Comparison of ENCODE assay signal across 13 mouse cellular contexts in the genomic region with DNA sequence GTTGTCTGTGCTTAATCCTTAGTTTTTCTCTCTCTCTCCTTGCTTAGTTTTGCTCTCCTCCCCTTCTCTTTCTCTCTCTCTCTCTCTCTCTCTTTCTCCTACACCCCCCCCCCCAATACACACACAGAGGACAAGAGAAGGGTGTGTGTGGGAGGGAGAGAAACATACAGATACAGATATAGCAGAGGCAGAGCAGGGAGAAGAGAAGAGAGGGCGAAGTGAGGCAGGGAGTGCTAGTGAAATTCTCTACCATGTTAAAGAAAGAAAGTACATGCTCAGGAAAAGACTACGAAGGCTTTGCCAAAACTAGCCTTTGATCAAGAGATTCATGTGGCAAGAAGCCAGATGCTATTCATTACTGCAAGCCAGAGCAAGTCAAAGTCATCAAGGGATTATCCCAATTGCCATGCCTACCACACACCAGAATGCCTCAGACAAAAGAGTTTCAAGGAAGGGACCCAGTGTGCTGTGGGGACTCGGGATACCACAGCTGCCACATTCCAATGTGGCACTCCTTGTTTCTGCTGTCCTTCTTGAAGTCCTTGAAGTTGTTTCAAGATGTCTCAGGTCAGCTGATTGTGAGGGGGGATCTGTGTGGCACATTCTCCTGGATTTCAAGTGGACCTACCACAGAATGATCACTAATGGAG. TPM values are rescaled to one million over a fixed set of nuclear protein-coding genes. Genes with fewer than 3 reads are reported as not detected.
A peak's percentile ranks its signal among the peaks of the same experiment; 100 is the strongest.
DNase-seq lines count a peak whose midpoint lies in the region; ATAC-seq lines count a peak whose summit lies in the region.
"Had no signal": no experiment of that assay in that cellular context is flagged by ENCODE, and none has a peak within 500 bp of the region (broad histone marks: within the 10 kb centered on the region; RNA-seq: fewer than 3 reads in every experiment).

Gene Serpinb1b, plus strand, starts transcription at position 520 of the 650 bp plus-strand sequence.

- H3K9ac ChIP-seq in hindbrain, embryonic 15.5 days: no peak within 1 kb of the TSS
- H3K9ac ChIP-seq in hindbrain, embryonic 11.5 days (ENCODE audit: low read depth, low read length): no peak within 1 kb of the TSS
- H3K9ac ChIP-seq in midbrain, embryonic 14.5 days (replicated peaks; ENCODE audit: low read length): no peak within 1 kb of the TSS

- H3K27ac ChIP-seq in hindbrain, embryonic 15.5 days (replicated peaks): no peak within 1 kb of the TSS
- no peak within 1 kb of the TSS for H3K27ac ChIP-seq in hindbrain, embryonic 11.5 days (ENCODE audit: low read depth, low read length)
- no peak within 1 kb of the TSS for H3K27ac ChIP-seq in midbrain, embryonic 14.5 days (replicated peaks; ENCODE audit: low read depth, low read length)
- H3K27ac ChIP-seq: macrophage had no signal

- H3K4me3 ChIP-seq in hindbrain, embryonic 15.5 days: no peak within 1 kb of the TSS
- H3K4me3 ChIP-seq in hindbrain, embryonic 11.5 days (ENCODE audit: low read depth, low read length): no peak within 1 kb of the TSS
- no peak within 1 kb of the TSS for H3K4me3 ChIP-seq in midbrain, embryonic 14.5 days (replicated peaks; ENCODE audit: low read depth, low read length)

- 52% methylated on average over 3 of the region's 3 CpGs for WGBS in hindbrain, embryonic 15.5 days
- 74% methylated on average over 3 of the region's 3 CpGs for WGBS in hindbrain, embryonic 11.5 days
- WGBS in midbrain, embryonic 14.5 days: 22% methylated on average over 3 of the region's 3 CpGs

- no peaks in the 10 kb centered on the region for H3K4me1 ChIP-seq in hindbrain, embryonic 15.5 days (replicated peaks)
- H3K4me1 ChIP-seq in hindbrain, embryonic 11.5 days (replicated peaks; ENCODE audit: control insufficient read depth, insufficient read depth, low read length): no peaks in the 10 kb centered on the region
- H3K4me1 ChIP-seq in midbrain, embryonic 14.5 days (ENCODE audit: control insufficient read depth, insufficient read depth, low read length): no peaks in the 10 kb centered on the region

- H3K27me3 ChIP-seq in hindbrain, embryonic 15.5 days: no peaks in the 10 kb centered on the region
- H3K27me3 ChIP-seq in hindbrain, embryonic 11.5 days (ENCODE audit: control insufficient read depth, insufficient read depth, low read length): no peaks in the 10 kb centered on the region
- H3K27me3 ChIP-seq in midbrain, embryonic 14.5 days (ENCODE audit: control insufficient read depth, insufficient read depth, low read length): no peaks in the 10 kb centered on the region

- no peaks in the 10 kb centered on the region for H3K36me3 ChIP-seq in hindbrain, embryonic 15.5 days
- H3K36me3 ChIP-seq in hindbrain, embryonic 11.5 days (ENCODE audit: control insufficient read depth, insufficient read depth, low read length): no peaks in the 10 kb centered on the region
- H3K36me3 ChIP-seq in midbrain, embryonic 14.5 days (ENCODE audit: control insufficient read depth, insufficient read depth, low read length): no peaks in the 10 kb centered on the region

- H3K9me3 ChIP-seq in hindbrain, embryonic 15.5 days: no peaks in the 10 kb centered on the region
- no peaks in the 10 kb centered on the region for H3K9me3 ChIP-seq in hindbrain, embryonic 11.5 days (ENCODE audit: control insufficient read depth, low read length)
- H3K9me3 ChIP-seq in midbrain, embryonic 14.5 days (ENCODE audit: control insufficient read depth, low read length): no peaks in the 10 kb centered on the region

- H3K4me2 ChIP-seq in hindbrain, embryonic 15.5 days: no peak within 1 kb of the TSS; the same call in 1 of the 2 replicates
- no peak within 1 kb of the TSS for H3K4me2 ChIP-seq in hindbrain, embryonic 11.5 days (replicated peaks; ENCODE audit: low read depth, low read length)
- no peak within 1 kb of the TSS for H3K4me2 ChIP-seq in midbrain, embryonic 14.5 days (ENCODE audit: low read length)

- peak; percentile 45 for DNase-seq in adrenal gland, adult 2 months
- DNase-seq in adrenal gland, adult 18-20 months (ENCODE audit: low spot score in 2 of 2): no peak
- DNase-seq in hindbrain, embryonic 11.5 days (ENCODE audit: low spot score): no peak
- DNase-seq in ZHBTc4 (ENCODE audit: low read depth, low spot score): peak; percentile 87
- peak; percentile 78 for DNase-seq in midbrain, embryonic 14.5 days
- no peak for DNase-seq in ovary, postnatal 36 days (ENCODE audit: low spot score)
- DNase-seq in layer of hippocampus, postnatal 14 days (ENCODE audit: low spot score in 2 of 2): no peak
- DNase-seq: cerebellum, postnatal 25 days; gastrocnemius, postnatal 25 days; right cerebral cortex, postnatal 25 days; thymus, postnatal 4 days had no signal

- ATAC-seq in hindbrain, embryonic 15.5 days (ENCODE audit: low FRiP score, low read depth): peak; percentile 79; the same call in 1 of the 2 replicates
- ATAC-seq in hindbrain, embryonic 11.5 days (ENCODE audit: low FRiP score): no peak
- peak; percentile 68; the same call in 1 of the 2 replicates for ATAC-seq in midbrain, embryonic 14.5 days (ENCODE audit: low FRiP score, low TSS enrichment)

RNA-seq across cellular contexts. Expression of gene Serpinb1b, which starts in this region (rescaled TPM):
- under 1 TPM in 1 of 2 experiments, not detected in 1; 0.17 TPM for total RNA-seq in adrenal gland, adult 2 months (2021)
- polyA plus RNA-seq in adrenal gland, adult 2 months (2012; rRNA removed): 0.10 and 0.35 TPM in 2 replicates
- under 1 TPM in 1 of 2 experiments, not detected in 1; 0.30 TPM for total RNA-seq in adrenal gland, adult 18-20 months (2021)
- polyA plus RNA-seq in hindbrain, embryonic 15.5 days (2015; fragmentation: Nextera tagmentation; extraction: Ambion mirVana): 20.4 and 25.1 TPM in 2 replicates
- polyA plus RNA-seq in hindbrain, embryonic 11.5 days (2014; fragmentation: Nextera tagmentation; extraction: Ambion mirVana): 4.1 and 6.2 TPM in 2 replicates
- polyA plus RNA-seq in midbrain, embryonic 14.5 days (2014; fragmentation: Nextera tagmentation; extraction: Ambion mirVana): 0.84 and 1.3 TPM in 2 replicates
- 1 to 10 TPM; 1.5 to 2.5 TPM for total RNA-seq in layer of hippocampus, postnatal 14 days (2021)
- total RNA-seq: gastrocnemius, postnatal 25 days had no signal

Comparison
In these comparisons a context has a peak if more than half of its experiments do, and no peak if none do; other contexts are left out.
1. Peak in DNase-seq in adrenal gland, adult 2 months; RNA of the gene not detected or under 1 TPM.
2. DNase-seq: peak in ZHBTc4 (single experiment) and midbrain, embryonic 14.5 days (single experiment); none in adrenal gland, adult 18-20 months (0 of 2), hindbrain, embryonic 11.5 days (single experiment), ovary, postnatal 36 days (single experiment) and layer of hippocampus, postnatal 14 days (0 of 2).